Mouse (Mus musculus) lung, postnatal 0 days (tissue): ENCODE results near the gene Abcb1a. TPM values are rescaled to one million over a fixed set of nuclear protein-coding genes. Genes with fewer than 3 reads are reported as not detected.

Experiments
- ATAC-seq: fragments of 200-750 bp; cut with Nextera tagmentation; 2 replicates; pipeline ENCODE4 v1.8.0; 2017; ENCODE audit warnings: moderate library complexity
- DNase-seq: peaks from one replicate; pipeline ENCODE4 v3.0.0-alpha.2; 2016; ENCODE audit warnings: low spot score
- H3K27ac ChIP-seq: fragments of 300-500 bp; sonication (generic); 2 replicates; pipeline ENCODE4 v1.5.1; 2014; ENCODE audit warnings: antibody characterized with exemption, mild to moderate bottlenecking, low read length, mixed read lengths
- H3K27me3 ChIP-seq: fragments of 300-500 bp; sonication (generic); replicated peaks from 2 replicates; pipeline ENCODE4 v1.6.1; 2014; ENCODE audit warnings: low read length, mixed read lengths; ENCODE audit not compliant: insufficient read depth
- H3K36me3 ChIP-seq: fragments of 300-500 bp; sonication (generic); 2 replicates; pipeline ENCODE4 v1.6.1; 2014; ENCODE audit warnings: low read length, mixed read lengths; ENCODE audit not compliant: insufficient read depth
- H3K4me1 ChIP-seq: fragments of 300-500 bp; sonication (generic); 2 replicates; pipeline ENCODE4 v1.6.1; 2014; ENCODE audit warnings: antibody characterized with exemption, low read depth, low read length, mixed read lengths; ENCODE audit not compliant: insufficient read depth
- H3K4me2 ChIP-seq: fragments of 300-500 bp; sonication (generic); replicated peaks from 2 replicates; pipeline ENCODE4 v1.6.1; 2014; ENCODE audit warnings: low read depth, mild to moderate bottlenecking, low read length, moderate library complexity, mixed read lengths
- H3K4me3 ChIP-seq: fragments of 300-500 bp; sonication (generic); 2 replicates; pipeline ENCODE4 v1.5.1; 2014; ENCODE audit warnings: low read depth, low read length
- H3K9ac ChIP-seq: fragments of 300-500 bp; sonication (generic); replicated peaks from 2 replicates; pipeline ENCODE4 v1.6.1; 2014; ENCODE audit warnings: low read depth, mild to moderate bottlenecking
- H3K9me3 ChIP-seq: fragments of 300-500 bp; sonication (generic); 2 replicates; pipeline ENCODE4 v1.6.1; 2016; ENCODE audit warnings: low read length, mixed read lengths
- CTCF ChIP-seq: IDR thresholded peaks from 2 replicates; pipeline ENCODE4 v1.5.1; 2016; ENCODE audit warnings: antibody characterized with exemption, mild to moderate bottlenecking
- EP300 ChIP-seq: IDR thresholded peaks from 2 replicates; pipeline ENCODE4 v1.6.1; 2016; ENCODE audit warnings: antibody characterized with exemption, mild to moderate bottlenecking, control low read depth
- WGBS: fragments of 180-500 bp; shearing (Covaris S2); extraction: QIAGEN DNeasy Blood & Tissue Kit; methylation state at CpG from one replicate; pipeline ENCODE4 v1.1.7; 2014; 5-methylcytosine and 5-hydroxymethylcytosine counted together
- polyA plus RNA-seq: library from polyadenylated mRNA; unstranded; fragments of >200 nt; fragmentation: Nextera tagmentation; extraction: Ambion mirVana; gene quantifications from 2 replicates; pipeline ENCODE4 v1.2.1, GENCODE M21; 2015

Gene Abcb1a
- polyA plus RNA-seq, 1 experiment from 2014 or later: 3.7 TPM

DNA sequence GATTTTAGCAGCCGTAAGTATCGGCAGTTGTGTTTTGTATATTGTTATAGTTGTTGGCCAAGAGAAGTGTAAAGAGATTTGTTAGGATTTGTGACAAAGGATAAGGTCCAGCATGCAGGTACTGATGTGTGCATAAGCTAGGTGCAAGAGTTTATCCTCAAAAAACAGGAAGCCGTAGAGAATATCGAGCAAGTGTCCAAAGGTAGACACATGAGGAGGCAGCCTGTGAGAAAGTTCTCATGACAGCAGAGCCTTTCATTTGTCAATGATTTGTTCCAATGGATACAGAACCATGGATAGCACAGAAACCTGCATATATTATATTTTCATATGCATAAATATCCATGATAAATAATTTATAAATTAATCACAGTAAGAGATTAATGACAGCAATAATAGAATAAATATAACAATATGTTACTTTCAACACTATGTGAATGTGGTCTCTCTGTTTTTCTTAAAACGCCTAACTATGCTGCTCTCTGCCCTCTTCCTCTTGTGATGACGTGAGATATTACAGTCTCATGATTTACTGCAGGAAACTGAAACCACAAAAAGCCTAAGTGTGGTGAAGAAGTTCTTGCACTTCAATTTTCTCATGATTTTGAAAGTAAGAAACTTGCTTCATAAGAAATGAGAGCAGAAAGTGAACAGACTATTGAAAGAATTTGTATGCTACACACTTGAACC lies 15.5 kb downstream of the Abcb1a start:
- ATAC-seq: no peak
- TF ChIP-seq CTCF (no peak), EP300 (no peak)
- Histone ChIP-seq H3K27me3 (no peaks in the 10 kb centered on the region), H3K4me3 (no peak overlapping the region), H3K9me3 (no peaks in the 10 kb centered on the region), H3K36me3 (no peaks in the 10 kb centered on the region), H3K27ac (no peak overlapping the region), H3K4me2 (no peak overlapping the region), H3K4me1 (no peaks in the 10 kb centered on the region), H3K9ac (no peak overlapping the region)
- 67% methylated on average over 6 of the region's 6 CpGs for WGBS
- DNase-seq: no peak

DNA sequence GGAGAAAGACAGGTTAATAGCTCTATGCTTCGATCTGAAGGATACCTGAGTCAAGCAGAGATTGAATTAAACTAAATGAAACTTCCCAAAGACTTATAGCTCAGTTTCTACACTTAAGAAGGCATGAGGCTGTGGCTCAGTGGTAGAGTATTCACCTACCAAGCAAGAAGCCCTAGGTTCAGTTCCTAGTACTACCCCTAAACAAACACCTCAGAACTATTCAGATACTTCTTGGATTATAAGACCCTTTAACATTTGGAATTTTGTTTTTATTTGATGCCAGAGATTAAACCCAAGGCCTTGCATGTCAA lies 16.0 kb downstream of the Abcb1a start:
- WGBS: 74% methylated on average over 1 of the region's 1 CpGs
- Histone ChIP-seq H3K27ac (no peak overlapping the region), H3K4me3 (no peak overlapping the region), H3K9me3 (no peaks in the 10 kb centered on the region), H3K4me1 (no peaks in the 10 kb centered on the region), H3K36me3 (no peaks in the 10 kb centered on the region), H3K4me2 (no peak overlapping the region), H3K9ac (no peak overlapping the region), H3K27me3 (no peaks in the 10 kb centered on the region)
- ATAC-seq (no peak), DNase-seq (no peak)
- TF ChIP-seq EP300 (no peak), CTCF (no peak)

DNA sequence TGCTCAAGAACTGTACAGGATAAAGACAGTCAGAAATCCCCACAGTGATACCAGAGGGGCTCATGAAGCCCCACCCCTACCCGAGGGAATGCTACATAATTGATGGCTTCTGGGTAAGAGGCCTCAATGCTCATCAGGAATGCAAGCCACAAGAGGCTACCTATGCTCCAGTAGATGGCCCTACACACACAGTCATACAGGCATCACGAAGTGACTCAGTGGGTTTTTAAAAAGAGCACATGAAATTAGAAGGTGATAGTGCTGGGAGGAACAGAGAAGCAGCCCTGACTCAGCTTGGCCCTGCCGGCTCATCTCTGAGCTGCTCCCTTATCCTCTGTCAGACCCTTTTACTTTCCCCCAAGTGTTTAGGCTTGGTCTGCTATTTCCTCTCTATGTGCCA lies 21.3 kb downstream of the Abcb1a start:
- Histone ChIP-seq H3K27me3 (no peaks in the 10 kb centered on the region), H3K4me3 (no peak overlapping the region), H3K36me3 (no peaks in the 10 kb centered on the region), H3K4me2 (no peak overlapping the region), H3K9me3 (no peaks in the 10 kb centered on the region), H3K4me1 (no peaks in the 10 kb centered on the region), H3K9ac (no peak overlapping the region), H3K27ac (no peak overlapping the region)
- DNase-seq (no peak), ATAC-seq (no peak)
- 59% methylated on average over 3 of the region's 3 CpGs for WGBS
- TF ChIP-seq EP300: no peak
- TF ChIP-seq CTCF: no peak

DNA sequence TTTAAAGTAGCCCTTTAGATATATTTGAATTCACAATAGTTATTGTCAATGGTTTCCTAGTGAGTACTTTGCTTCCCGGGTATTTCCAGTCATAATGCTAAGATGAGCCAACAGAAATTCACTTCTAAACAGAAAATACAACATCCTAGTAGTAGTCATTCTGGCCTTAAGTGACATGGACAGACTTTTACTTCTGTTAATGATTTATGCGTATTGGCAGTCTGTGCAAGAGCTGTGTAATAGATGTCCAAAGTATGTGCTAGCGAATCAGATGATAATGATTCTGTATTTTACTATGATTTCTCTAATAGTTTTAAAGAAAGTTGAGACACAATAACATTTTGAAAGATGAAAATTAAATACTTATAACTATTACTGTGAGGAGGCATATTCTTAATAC lies 23.8 kb downstream of the Abcb1a start:
- DNase-seq (no peak), ATAC-seq (no peak)
- Histone ChIP-seq H3K9me3 (no peaks in the 10 kb centered on the region), H3K4me3 (no peak overlapping the region), H3K4me2 (no peak overlapping the region), H3K9ac (no peak overlapping the region), H3K4me1 (no peaks in the 10 kb centered on the region), H3K36me3 (no peaks in the 10 kb centered on the region), H3K27me3 (no peaks in the 10 kb centered on the region), H3K27ac (no peak overlapping the region)
- no peak for TF ChIP-seq EP300
- no peak for TF ChIP-seq CTCF
- WGBS: 84% methylated on average over 3 of the region's 3 CpGs

DNA sequence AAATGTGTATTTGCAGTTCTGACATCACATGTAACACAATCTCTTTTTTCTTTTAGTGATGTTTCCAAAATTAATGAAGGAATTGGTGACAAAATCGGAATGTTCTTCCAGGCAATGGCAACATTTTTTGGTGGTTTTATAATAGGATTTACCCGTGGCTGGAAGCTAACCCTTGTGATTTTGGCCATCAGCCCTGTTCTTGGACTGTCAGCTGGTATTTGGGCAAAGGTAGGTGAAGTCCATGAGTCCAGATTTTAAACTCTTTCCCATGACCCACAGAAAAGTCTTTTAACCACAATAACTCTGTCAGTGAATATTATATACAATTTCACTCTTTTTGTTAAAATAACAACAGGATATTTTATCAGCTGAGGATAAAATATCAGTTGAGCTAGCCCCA lies 26.2 kb downstream of the Abcb1a start:
- Histone ChIP-seq H3K36me3 (no peaks in the 10 kb centered on the region), H3K9ac (no peak overlapping the region), H3K9me3 (no peaks in the 10 kb centered on the region), H3K4me3 (no peak overlapping the region), H3K4me2 (no peak overlapping the region), H3K4me1 (no peaks in the 10 kb centered on the region), H3K27me3 (no peaks in the 10 kb centered on the region), H3K27ac (no peak overlapping the region)
- DNase-seq: no peak
- 69% methylated on average over 2 of the region's 2 CpGs for WGBS
- no peak for TF ChIP-seq EP300
- no peak for TF ChIP-seq CTCF
- no peak for ATAC-seq

DNA sequence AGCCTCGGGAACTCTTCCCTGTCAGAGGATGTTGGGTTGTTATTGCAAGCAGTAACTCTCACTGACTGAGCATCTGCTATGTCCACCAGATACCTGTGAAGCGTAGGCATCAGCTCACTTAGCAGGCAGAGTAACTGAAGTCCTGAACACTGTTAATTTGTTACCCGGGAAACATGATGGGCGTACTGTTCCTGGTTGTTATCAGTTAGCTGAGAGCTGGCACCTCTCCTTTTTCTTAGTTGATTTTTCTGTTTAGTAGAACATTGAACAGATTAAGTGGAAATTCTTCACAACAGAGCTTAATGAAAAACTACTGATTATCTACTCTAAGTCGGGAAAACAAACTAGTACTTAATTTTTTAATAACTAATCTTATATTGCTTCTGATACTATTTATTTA lies 27.7 kb downstream of the Abcb1a start:
- H3K9ac ChIP-seq: no peak overlapping the region
- ATAC-seq: no peak
- H3K9me3 ChIP-seq: no peaks in the 10 kb centered on the region
- no peak overlapping the region for H3K4me3 ChIP-seq
- H3K4me1 ChIP-seq: no peaks in the 10 kb centered on the region
- H3K4me2 ChIP-seq: no peak overlapping the region
- no peak for DNase-seq
- H3K27ac ChIP-seq: no peak overlapping the region
- no peaks in the 10 kb centered on the region for H3K27me3 ChIP-seq
- WGBS: 68% methylated on average over 5 of the region's 5 CpGs
- TF ChIP-seq EP300: no peak
- TF ChIP-seq CTCF: no peak
- no peaks in the 10 kb centered on the region for H3K36me3 ChIP-seq

DNA sequence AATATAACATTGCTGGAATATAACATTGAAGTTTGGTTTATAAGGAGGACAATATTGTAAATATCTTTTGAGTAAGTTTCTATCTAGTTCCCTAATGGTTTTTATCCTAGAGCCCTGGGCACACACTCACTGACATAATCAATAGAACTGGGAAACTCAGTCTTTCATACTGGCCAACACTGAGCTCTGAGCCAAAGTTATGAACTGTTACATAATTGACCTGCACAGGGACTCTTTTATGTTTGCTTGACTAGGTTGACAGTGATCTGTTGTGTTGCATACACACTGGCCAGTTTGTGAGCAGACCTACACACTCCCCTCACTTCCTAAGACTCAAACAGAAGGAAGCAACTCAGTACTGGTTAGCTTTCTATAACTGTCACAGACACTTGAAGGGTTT lies 56.2 kb downstream of the Abcb1a start:
- H3K36me3 ChIP-seq: no peaks in the 10 kb centered on the region
- DNase-seq (no peak), ATAC-seq (no peak)
- H3K9ac ChIP-seq: no peak overlapping the region
- no peak overlapping the region for H3K4me3 ChIP-seq
- TF ChIP-seq EP300: no peak
- TF ChIP-seq CTCF: no peak
- H3K27ac ChIP-seq: no peak overlapping the region
- H3K4me2 ChIP-seq: no peak overlapping the region
- H3K27me3 ChIP-seq: no peaks in the 10 kb centered on the region
- no peaks in the 10 kb centered on the region for H3K9me3 ChIP-seq
- H3K4me1 ChIP-seq: no peaks in the 10 kb centered on the region
